Mouse (Mus musculus) liver, postnatal 0 days (tissue): ENCODE measurements at regions not wholly inside any gene's neighbourhood (a gene's known extent, or its start where the extent isn't known, plus 50 kb on each side); places are given as distances from the start of the nearest gene placed in this dataset.

Source experiments
- CTCF ChIP-seq: sonication (generic); IDR thresholded peaks from 2 replicates; pipeline ENCODE4 v1.5.1; 2016; ENCODE audit warnings: antibody characterized with exemption, low read depth
- EP300 ChIP-seq: IDR thresholded peaks from 2 replicates; pipeline ENCODE4 v1.6.1; 2016; ENCODE audit warnings: antibody characterized with exemption, low read depth, mild to moderate bottlenecking

DNA sequence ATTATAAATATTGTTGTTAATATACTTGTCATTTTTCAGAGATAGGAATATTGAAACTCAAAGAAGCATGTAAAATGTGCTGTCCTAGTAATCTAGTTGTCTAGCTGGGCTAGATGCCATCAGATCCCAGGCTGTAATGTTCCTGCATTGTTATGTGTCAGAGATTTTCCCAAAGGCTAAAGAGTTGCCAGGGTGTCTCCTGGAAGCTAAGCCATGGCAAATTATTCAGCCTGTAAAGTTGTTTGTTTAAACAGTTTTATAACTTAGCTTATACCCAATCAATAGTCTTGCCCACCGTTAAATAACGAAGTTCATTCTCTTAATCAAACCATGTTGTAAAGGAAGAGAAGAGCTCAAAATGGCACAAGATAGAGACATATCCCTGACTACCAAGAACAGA, 117.9 kb downstream of the Arl4a start:
- TF ChIP-seq EP300 (no peak), CTCF (no peak)
